Mouse (Mus musculus) cerebellum, adult 2 months (tissue): ENCODE results near the gene Tor1b.

ENCODE experiments used
- CTCF ChIP-seq: fragments of 200-500 bp; IDR thresholded peaks from 2 replicates; pipeline ENCODE4 v1.5.1; 2011; ENCODE audit warnings: low read depth, mild to moderate bottlenecking, control low read depth, low read length, moderate library complexity, borderline replicate concordance; ENCODE audit not compliant: insufficient read depth
- POLR2A ChIP-seq: fragments of 200-500 bp; IDR thresholded peaks from 2 replicates; pipeline ENCODE4 v1.6.1; 2011; ENCODE audit warnings: low read length, control low read depth, borderline replicate concordance; ENCODE audit not compliant: insufficient read depth

- no peak for TF ChIP-seq POLR2A
- no peak for TF ChIP-seq CTCF
Observed at GRCm38 (mm10) chr2:31007208-31007607, 54.4 kb downstream of the Tor1b start.
